Comparison of ENCODE assay signal across 8 mouse cellular contexts in genomic region chr13:106946594-106947540, GRCm38 (mm10). TPM values are rescaled to one million over a fixed set of nuclear protein-coding genes. Genes with fewer than 3 reads are reported as not detected.
DNase-seq lines count a peak whose midpoint lies in the region; ATAC-seq lines count a peak whose summit lies in the region.

Gene Dimt1, plus strand, starts transcription at chr13:106947127.

- ATAC-seq in CD4-positive, CD25-positive, alpha-beta regulatory T cell, adult 4 months = peak; percentile 99
- ATAC-seq in heart, embryonic 14.5 days (ENCODE audit: insufficient number of reproducible peaks, insufficient read depth, low FRiP score, low read depth) = peak; percentile 97
- peak; percentile 99 for ATAC-seq in liver, embryonic 13.5 days (ENCODE audit: low read depth)
- peak; percentile 99 for ATAC-seq in stomach, embryonic 16.5 days (ENCODE audit: insufficient read depth, low FRiP score)

- H3K9ac ChIP-seq in heart, embryonic 14.5 days (ENCODE audit: low read length) = peak within 1 kb of the TSS; percentile 80
- peak within 1 kb of the TSS; percentile 96 for H3K9ac ChIP-seq in liver, embryonic 13.5 days
- H3K9ac ChIP-seq in stomach, embryonic 16.5 days (ENCODE audit: low read length) = peak within 1 kb of the TSS; percentile 93

- under 1% methylated on average over 66 of the region's 68 CpGs for WGBS in heart, embryonic 14.5 days
- WGBS in liver, embryonic 13.5 days (ENCODE audit: insufficient replicate concordance) = under 1% methylated on average over 68 of the region's 68 CpGs
- WGBS in stomach, embryonic 16.5 days = under 1% methylated on average over 68 of the region's 68 CpGs

- H3K27me3 ChIP-seq in heart, embryonic 14.5 days (ENCODE audit: control insufficient read depth, insufficient read depth, low read length) = no peaks in the 10 kb centered on the region
- peaks cover 2% of the 10 kb centered on the region; the same call in 1 of the 2 replicates for H3K27me3 ChIP-seq in liver, embryonic 13.5 days
- H3K27me3 ChIP-seq in stomach, embryonic 16.5 days (ENCODE audit: control insufficient read depth, insufficient read depth, low read length) = no peaks in the 10 kb centered on the region

- peak within 1 kb of the TSS; percentile 85 to 87 for H3K27ac ChIP-seq in heart, embryonic 14.5 days (replicated peaks in 1 of 2; ENCODE audit: control insufficient read depth in 1 of 2, insufficient read depth in 1 of 2, low read depth in 2 of 2, low read length in 2 of 2)
- H3K27ac ChIP-seq in liver, embryonic 13.5 days = peak within 1 kb of the TSS; percentile 75
- peak within 1 kb of the TSS; percentile 93 for H3K27ac ChIP-seq in stomach, embryonic 16.5 days (ENCODE audit: low read length)

- H3K4me2 ChIP-seq in heart, embryonic 14.5 days (ENCODE audit: low read length) = peak within 1 kb of the TSS; percentile 78
- H3K4me2 ChIP-seq in liver, embryonic 13.5 days = peak within 1 kb of the TSS; percentile 85
- peak within 1 kb of the TSS; percentile 62 for H3K4me2 ChIP-seq in stomach, embryonic 16.5 days (ENCODE audit: low read depth, low read length)

- peak; percentile 83 for DNase-seq in c-Kit-negative CD71-positive TER-119-positive erythroid progenitor cells, embryonic 14.5 days (ENCODE audit: low read depth, low spot score)
- DNase-seq in fibroblast of lung, adult 2 months (ENCODE audit: low read depth) = peak; percentile 86
- DNase-seq in kidney, postnatal 14 days = peak; percentile 97
- DNase-seq in liver, embryonic 13.5 days = peak; percentile 93
- DNase-seq in neural tube, embryonic 10.5 days (ENCODE audit: extremely low spot score, low spot score) = peak; percentile 90

- H3K4me3 ChIP-seq in heart, embryonic 14.5 days (ENCODE audit: control insufficient read depth in 1 of 2, insufficient read depth in 1 of 2, low read depth in 1 of 2, low read length in 2 of 2) = peak within 1 kb of the TSS; percentile 66 to 97
- peak within 1 kb of the TSS; percentile 99 for H3K4me3 ChIP-seq in liver, embryonic 13.5 days (replicated peaks)
- H3K4me3 ChIP-seq in stomach, embryonic 16.5 days (replicated peaks; ENCODE audit: low read length) = peak within 1 kb of the TSS; percentile 97

- peaks cover 0 to 16% of the 10 kb centered on the region in 2 experiments; a peak in 2 of 4 replicates for H3K4me1 ChIP-seq in heart, embryonic 14.5 days (ENCODE audit: control insufficient read depth in 2 of 2, insufficient read depth in 2 of 2, low read length in 2 of 2)
- H3K4me1 ChIP-seq in liver, embryonic 13.5 days (replicated peaks) = peaks cover 22% of the 10 kb centered on the region
- peaks cover 6% of the 10 kb centered on the region for H3K4me1 ChIP-seq in stomach, embryonic 16.5 days (ENCODE audit: control insufficient read depth, insufficient read depth, low read length)

- H3K9me3 ChIP-seq in heart, embryonic 14.5 days (ENCODE audit: control insufficient read depth, low read length) = no peaks in the 10 kb centered on the region
- H3K9me3 ChIP-seq in liver, embryonic 13.5 days (replicated peaks) = no peaks in the 10 kb centered on the region
- H3K9me3 ChIP-seq in stomach, embryonic 16.5 days (replicated peaks; ENCODE audit: control insufficient read depth, low read length) = no peaks in the 10 kb centered on the region

- peaks cover 30% of the 10 kb centered on the region for H3K36me3 ChIP-seq in heart, embryonic 14.5 days (ENCODE audit: control insufficient read depth, insufficient read depth, low read length)
- H3K36me3 ChIP-seq in liver, embryonic 13.5 days = peaks cover 25% of the 10 kb centered on the region
- peaks cover 4% of the 10 kb centered on the region; the same call in 1 of the 2 replicates for H3K36me3 ChIP-seq in stomach, embryonic 16.5 days (ENCODE audit: control insufficient read depth, insufficient read depth, low read length)

RNA-seq across cellular contexts. Expression of gene Dimt1, which starts in this region (rescaled TPM):
- polyA plus RNA-seq in CD4-positive, CD25-positive, alpha-beta regulatory T cell, adult 4 months (2017; shearing (Covaris generic)) = 10 to 100 TPM; 27.8 to 30.3 TPM
- polyA plus RNA-seq in heart, embryonic 14.5 days (2014; fragmentation: Nextera tagmentation; extraction: Ambion mirVana) = 27.0 and 31.1 TPM in 2 replicates
- 23.9 and 27.7 TPM in 2 replicates for polyA plus RNA-seq in liver, embryonic 13.5 days (2015; fragmentation: Nextera tagmentation; extraction: Ambion mirVana)
- polyA plus RNA-seq in stomach, embryonic 16.5 days (2015; fragmentation: Nextera tagmentation; extraction: Ambion mirVana) = 34.8 and 40.8 TPM in 2 replicates

Comparison
In these comparisons a context has a peak if more than half of its experiments do, and no peak if none do; other contexts are left out.
1. Peak in every context shown above with its lines: DNase-seq, ATAC-seq, H3K4me3 ChIP-seq and H3K27ac ChIP-seq.